Mouse (Mus musculus): ENCODE measurements around the gene Tcaim. TPM values are rescaled to one million over a fixed set of nuclear protein-coding genes. Genes with fewer than 3 reads are reported as not detected.
"Not testable (repeated sequence)": the region's sequence is repeated elsewhere in the genome, so short reads cannot be mapped to it uniquely, and the experiment has no call there.

The Tcaim gene
- polyA plus RNA-seq, 1 experiment from 2014 or later = 1.9 TPM

- no peak for ATAC-seq (ENCODE audit: insufficient read depth)
- 64% methylated on average over 5 of the region's 5 CpGs for WGBS (ENCODE audit: insufficient replicate concordance)
- Histone ChIP-seq H3K9ac (no peak overlapping the region), H3K27ac (replicated peaks) (no peak overlapping the region), H3K4me2 (no peak overlapping the region), H3K4me1 (replicated peaks) (no peaks in the 10 kb centered on the region), H3K27me3 (no peaks in the 10 kb centered on the region), H3K4me3 (replicated peaks) (no peak overlapping the region), H3K9me3 (replicated peaks) (no peaks in the 10 kb centered on the region), H3K36me3 (replicated peaks) (peaks cover 20% of the 10 kb centered on the region)
Observed at GRCm38 (mm10) chr9:122823374-122824017, 18.2 kb downstream of the Tcaim start.

- H3K4me1 ChIP-seq (replicated peaks) = no peaks in the 10 kb centered on the region
- H3K4me2 ChIP-seq = no peak overlapping the region
- no peak for ATAC-seq (ENCODE audit: insufficient read depth)
- no peak overlapping the region for H3K9ac ChIP-seq
- no peaks in the 10 kb centered on the region for H3K27me3 ChIP-seq
- H3K36me3 ChIP-seq (replicated peaks) = peaks cover 15% of the 10 kb centered on the region
- H3K4me3 ChIP-seq (replicated peaks) = no peak overlapping the region
- H3K9me3 ChIP-seq (replicated peaks) = no peaks in the 10 kb centered on the region
- WGBS (ENCODE audit: insufficient replicate concordance) = 66% methylated on average over 4 of the region's 4 CpGs
- no peak overlapping the region for H3K27ac ChIP-seq (replicated peaks)
Observed at GRCm38 (mm10) chr9:122826743-122827142, 21.4 kb downstream of the Tcaim start.

GRCm38 (mm10) chr9:122829826-122830380 lies 24.6 kb downstream of the Tcaim start:
- Histone ChIP-seq H3K4me2 (no peak overlapping the region), H3K27me3 (no peaks in the 10 kb centered on the region), H3K36me3 (replicated peaks) (peaks cover 13% of the 10 kb centered on the region), H3K9me3 (replicated peaks) (no peaks in the 10 kb centered on the region), H3K4me3 (replicated peaks) (no peak overlapping the region), H3K4me1 (replicated peaks) (no peaks in the 10 kb centered on the region), H3K9ac (no peak overlapping the region), H3K27ac (replicated peaks) (no peak overlapping the region)
- no peak for ATAC-seq (ENCODE audit: insufficient read depth)
- WGBS (ENCODE audit: insufficient replicate concordance) = 49% methylated on average over 4 of the region's 4 CpGs

GRCm38 (mm10) chr9:122836126-122836525 lies 30.8 kb downstream of the Tcaim start:
- H3K4me2 ChIP-seq = no peak overlapping the region
- 0 out of 2 replicates have a peak, but pooled peaks cover 11% of the 10 kb centered on the region for H3K36me3 ChIP-seq (replicated peaks)
- H3K9me3 ChIP-seq (replicated peaks) = no peaks in the 10 kb centered on the region
- H3K4me3 ChIP-seq (replicated peaks) = no peak overlapping the region
- no peaks in the 10 kb centered on the region for H3K27me3 ChIP-seq
- H3K27ac ChIP-seq (replicated peaks) = no peak overlapping the region
- WGBS (ENCODE audit: insufficient replicate concordance) = 71% methylated on average over 9 of the region's 9 CpGs
- no peak for ATAC-seq (ENCODE audit: insufficient read depth)
- H3K4me1 ChIP-seq (replicated peaks) = no peaks in the 10 kb centered on the region
- no peak overlapping the region for H3K9ac ChIP-seq

- no peak overlapping the region for H3K27ac ChIP-seq (replicated peaks)
- no peaks in the 10 kb centered on the region for H3K27me3 ChIP-seq
- H3K9me3 ChIP-seq (replicated peaks) = no peaks in the 10 kb centered on the region
- 62% methylated on average over 6 of the region's 6 CpGs for WGBS (ENCODE audit: insufficient replicate concordance)
- H3K4me1 ChIP-seq (replicated peaks) = no peaks in the 10 kb centered on the region
- H3K4me2 ChIP-seq = no peak overlapping the region
- no peak overlapping the region for H3K4me3 ChIP-seq (replicated peaks)
- no peak overlapping the region for H3K9ac ChIP-seq
- ATAC-seq (ENCODE audit: insufficient read depth) = no peak
- H3K36me3 ChIP-seq (replicated peaks) = 0 out of 2 replicates have a peak, but pooled peaks cover 11% of the 10 kb centered on the region
Observed at GRCm38 (mm10) chr9:122836790-122837189, 31.5 kb downstream of the Tcaim start.

GRCm38 (mm10) chr9:122837216-122837615 lies 31.9 kb downstream of the Tcaim start:
- H3K4me3 ChIP-seq (replicated peaks) = no peak overlapping the region
- H3K36me3 ChIP-seq (replicated peaks) = 0 out of 2 replicates have a peak, but pooled peaks cover 11% of the 10 kb centered on the region
- H3K27ac ChIP-seq (replicated peaks) = no peak overlapping the region
- 72% methylated on average over 4 of the region's 4 CpGs for WGBS (ENCODE audit: insufficient replicate concordance)
- no peak overlapping the region for H3K9ac ChIP-seq
- no peak overlapping the region for H3K4me2 ChIP-seq
- H3K4me1 ChIP-seq (replicated peaks) = no peaks in the 10 kb centered on the region
- H3K27me3 ChIP-seq = no peaks in the 10 kb centered on the region
- ATAC-seq (ENCODE audit: insufficient read depth) = no peak
- no peaks in the 10 kb centered on the region for H3K9me3 ChIP-seq (replicated peaks)

GRCm38 (mm10) chr9:122837680-122838079 lies 32.3 kb downstream of the Tcaim start:
- no peak overlapping the region for H3K4me2 ChIP-seq
- H3K27me3 ChIP-seq = no peaks in the 10 kb centered on the region
- no peak for ATAC-seq (ENCODE audit: insufficient read depth)
- H3K4me1 ChIP-seq (replicated peaks) = no peaks in the 10 kb centered on the region
- H3K9me3 ChIP-seq (replicated peaks) = no peaks in the 10 kb centered on the region
- 0 out of 2 replicates have a peak, but pooled peaks cover 11% of the 10 kb centered on the region for H3K36me3 ChIP-seq (replicated peaks)
- H3K4me3 ChIP-seq (replicated peaks) = no peak overlapping the region
- H3K9ac ChIP-seq = no peak overlapping the region
- 36% methylated on average over 16 of the region's 16 CpGs for WGBS (ENCODE audit: insufficient replicate concordance)
- H3K27ac ChIP-seq (replicated peaks) = no peak overlapping the region

GRCm38 (mm10) chr9:122843760-122844159 lies 38.4 kb downstream of the Tcaim start, which contains the start of gene Gm35549:
Gm35549 (minus strand) TSS chr9:122844035.
- no peak within 1 kb of the TSS for H3K4me3 ChIP-seq (replicated peaks)
- no peak within 1 kb of the TSS for H3K9ac ChIP-seq
- H3K27me3 ChIP-seq = no peaks in the 10 kb centered on the region
- no peak within 1 kb of the TSS for H3K4me2 ChIP-seq
- peaks cover 2% of the 10 kb centered on the region; the same call in 1 of the 2 replicates for H3K36me3 ChIP-seq (replicated peaks)
- no peaks in the 10 kb centered on the region for H3K4me1 ChIP-seq (replicated peaks)
- H3K27ac ChIP-seq (replicated peaks) = no peak within 1 kb of the TSS
- ATAC-seq (ENCODE audit: insufficient read depth) = no peak
- 67% methylated on average over 3 of the region's 3 CpGs for WGBS (ENCODE audit: insufficient replicate concordance)
- no peaks in the 10 kb centered on the region for H3K9me3 ChIP-seq (replicated peaks)

GRCm38 (mm10) chr9:122845621-122846020 lies 40.3 kb downstream of the Tcaim start:
- H3K4me2 ChIP-seq = no peak overlapping the region
- H3K27me3 ChIP-seq = no peaks in the 10 kb centered on the region
- H3K9me3 ChIP-seq (replicated peaks) = no peaks in the 10 kb centered on the region
- WGBS (ENCODE audit: insufficient replicate concordance) = 72% methylated on average over 3 of the region's 3 CpGs
- no peak overlapping the region for H3K4me3 ChIP-seq (replicated peaks)
- no peak for ATAC-seq (ENCODE audit: insufficient read depth)
- H3K9ac ChIP-seq = no peak overlapping the region
- H3K4me1 ChIP-seq (replicated peaks) = no peaks in the 10 kb centered on the region
- peaks cover 15% of the 10 kb centered on the region for H3K36me3 ChIP-seq (replicated peaks)
- H3K27ac ChIP-seq (replicated peaks) = no peak overlapping the region

- Histone ChIP-seq H3K27ac (replicated peaks) (no peak overlapping the region), H3K9me3 (replicated peaks) (no peaks in the 10 kb centered on the region), H3K9ac (no peak overlapping the region), H3K4me2 (no peak overlapping the region), H3K4me3 (replicated peaks) (no peak overlapping the region), H3K4me1 (replicated peaks) (no peaks in the 10 kb centered on the region), H3K36me3 (replicated peaks) (peaks cover 21% of the 10 kb centered on the region), H3K27me3 (no peaks in the 10 kb centered on the region)
- no peak for ATAC-seq (ENCODE audit: insufficient read depth)
Observed at GRCm38 (mm10) chr9:122846156-122846555, 40.8 kb downstream of the Tcaim start.

- not testable (repeated sequence) for H3K9ac ChIP-seq; ATAC-seq (ENCODE audit: insufficient read depth); H3K27me3 ChIP-seq; H3K4me1 ChIP-seq (replicated peaks); H3K27ac ChIP-seq (replicated peaks); H3K9me3 ChIP-seq (replicated peaks); H3K4me3 ChIP-seq (replicated peaks); H3K4me2 ChIP-seq
- WGBS (ENCODE audit: insufficient replicate concordance) = 83% methylated on average over 8 of the region's 8 CpGs
- peaks cover 38% of the 10 kb centered on the region for H3K36me3 ChIP-seq (replicated peaks)
Observed at GRCm38 (mm10) chr9:122847811-122848311, 42.5 kb downstream of the Tcaim start.

Measured in liver, embryonic 15.5 days (tissue).